Mouse (Mus musculus): ENCODE data around the gene Qpctl.

DNA sequence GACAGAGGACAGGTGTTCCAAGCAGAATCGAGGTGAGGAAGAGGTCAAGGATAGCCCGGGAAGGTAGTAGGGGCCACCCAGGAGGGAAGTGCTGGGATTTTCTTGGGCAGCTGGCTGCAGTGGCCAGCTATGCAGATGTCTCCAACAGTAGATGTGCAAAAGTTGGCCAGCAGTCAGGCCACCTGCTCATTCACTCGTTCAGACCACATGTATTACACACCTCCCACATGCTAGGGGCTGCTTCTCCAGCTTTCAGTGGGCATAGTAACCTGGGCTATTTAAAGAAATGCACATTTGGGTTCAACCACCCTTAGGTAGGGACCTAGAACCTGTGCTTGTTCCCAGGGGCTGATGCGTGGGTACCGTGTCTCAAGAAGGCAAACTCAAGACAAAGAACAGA is 21.3 kb downstream of the Qpctl start:
- TF ChIP-seq CTCF (IDR thresholded peaks at IDR 0.05; ENCODE audit: insufficient read depth, low read depth, low read length) (no peak), POLR2A (IDR thresholded peaks at IDR 0.05; ENCODE audit: insufficient read depth, low read depth, low read length) (no peak)
